18 mouse cellular contexts compared by ENCODE assay signal in genomic region chr2:159731305-159731704, GRCm38 (mm10).
"Had no signal": no experiment of that assay in that cellular context is flagged by ENCODE, and none has a peak within 500 bp of the region (broad histone marks: within the 10 kb centered on the region; RNA-seq: fewer than 3 reads in every experiment).

No protein-coding gene starts in this region.

- H3K4me1 ChIP-seq: liver, embryonic 15.5 days; megakaryocyte, embryonic 14.5 days; midbrain, embryonic 13.5 days; midbrain, embryonic 15.5 days had no signal

- H3K9me3 ChIP-seq: liver, embryonic 15.5 days; midbrain, embryonic 13.5 days; midbrain, embryonic 15.5 days; neural tube, embryonic 12.5 days had no signal

- H3K27me3 ChIP-seq: liver, embryonic 15.5 days; megakaryocyte, embryonic 14.5 days; midbrain, embryonic 13.5 days; midbrain, embryonic 15.5 days; neural tube, embryonic 12.5 days had no signal

- H3K36me3 ChIP-seq: liver, embryonic 15.5 days; midbrain, embryonic 13.5 days; midbrain, embryonic 15.5 days; neural tube, embryonic 12.5 days had no signal

- H3K4me2 ChIP-seq: liver, embryonic 15.5 days; lung, embryonic 14.5 days; midbrain, embryonic 11.5 days; midbrain, embryonic 13.5 days; midbrain, embryonic 15.5 days; neural tube, embryonic 12.5 days had no signal

- DNase-seq: liver, postnatal 0 days; lung, embryonic 14.5 days; lung, postnatal 36 days; retina, postnatal 1 day; right cerebral cortex, adult 18-20 months; right cerebral cortex, postnatal 25 days; right cerebral cortex, postnatal 4 days; spleen, adult 18-20 months; thymus, adult 18-20 months; thymus, postnatal 14 days; thymus, postnatal 36 days had no signal

- H3K27ac ChIP-seq: liver, embryonic 15.5 days; macrophage; midbrain, embryonic 13.5 days; midbrain, embryonic 15.5 days; neural tube, embryonic 12.5 days had no signal

- H3K9ac ChIP-seq: liver, embryonic 15.5 days; liver, postnatal 0 days; lung, embryonic 14.5 days; midbrain, embryonic 13.5 days; midbrain, embryonic 15.5 days; neural tube, embryonic 12.5 days had no signal

- ATAC-seq: liver, postnatal 0 days; midbrain, embryonic 13.5 days; midbrain, embryonic 15.5 days had no signal

- H3K4me3 ChIP-seq: liver, embryonic 15.5 days; megakaryocyte, embryonic 14.5 days; midbrain, embryonic 13.5 days; midbrain, embryonic 15.5 days; neural tube, embryonic 12.5 days had no signal
